Mouse (Mus musculus) spleen, postnatal 36 days (tissue): Measurements from ENCODE around the gene Cfap43.
A peak's percentile ranks its signal among the peaks of the same experiment; 100 is the strongest.

ENCODE experiments used
- DNase-seq, 2 experiments: peaks; one replicate each; pipeline ENCODE4 v3.0.0; 2022; ENCODE audit warnings: low spot score in 2 of 2, mixed read lengths in 1 of 2

The Cfap43 gene

DNA sequence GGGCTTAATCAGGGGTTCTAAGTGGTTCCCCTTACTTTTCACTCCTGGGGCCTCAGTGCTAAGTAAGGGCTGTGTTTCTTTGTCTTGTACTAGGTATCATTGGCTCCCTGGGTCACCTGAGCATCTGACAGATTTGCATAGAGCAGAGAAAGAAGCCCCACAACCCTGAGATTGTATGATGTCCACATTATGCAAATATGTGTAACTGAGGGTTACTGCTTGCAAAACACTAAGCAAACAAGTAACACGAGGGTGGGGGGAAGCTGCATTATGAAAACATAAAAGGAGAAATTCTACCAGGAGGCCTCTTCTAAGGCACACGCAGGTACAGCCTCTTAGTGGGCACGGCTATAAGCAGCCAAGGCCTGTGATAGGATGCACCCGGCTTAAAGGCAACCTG lies 3.8 kb downstream of the Cfap43 start:
- peak; percentile 24 to 39 for DNase-seq

- no peak for DNase-seq
Observed at GRCm38 (mm10) chr19:47914191-47914590, 4.9 kb downstream of the Cfap43 start.

DNA sequence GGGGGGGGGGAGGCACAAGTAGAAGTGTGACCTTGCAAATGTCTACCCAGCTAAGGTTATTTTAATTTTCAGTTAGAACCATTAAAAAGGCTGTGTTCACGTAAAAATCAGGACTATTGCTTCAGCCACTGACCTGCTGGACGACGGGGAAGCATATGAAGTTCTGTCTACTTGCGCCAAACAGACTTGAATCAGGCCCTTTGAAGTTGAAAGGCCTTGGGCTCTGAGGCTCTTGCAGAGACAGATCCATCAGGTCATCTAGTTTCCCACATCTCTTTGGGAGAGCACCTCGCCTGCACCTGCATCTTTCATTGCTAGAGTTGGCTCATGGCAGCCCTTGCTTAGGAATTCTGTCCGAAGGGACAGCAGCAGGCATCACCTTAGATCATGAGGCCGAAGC lies 5.7 kb downstream of the Cfap43 start:
- DNase-seq: no peak

DNA sequence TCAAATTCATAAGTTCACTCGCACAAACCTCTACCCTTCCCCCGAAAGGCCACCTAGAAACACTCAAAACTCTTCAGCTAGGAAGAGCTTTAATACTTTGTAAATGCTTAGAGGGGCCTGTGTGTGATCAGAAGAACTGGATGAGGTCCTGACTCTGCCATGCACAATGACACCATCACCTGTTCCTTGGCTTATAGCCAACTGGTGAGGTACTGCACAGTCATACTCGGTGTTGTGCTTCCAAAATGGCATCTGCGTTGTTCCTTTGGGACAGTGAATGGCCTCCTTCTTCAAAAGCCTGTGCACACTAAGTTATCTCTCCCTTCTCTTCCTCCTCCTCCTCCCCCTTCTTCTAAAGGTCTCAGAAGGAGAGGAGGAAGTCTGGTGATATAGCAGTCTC lies 8.3 kb downstream of the Cfap43 start:
- no peak for DNase-seq

- peak; percentile 51 to 59 for DNase-seq
Observed at GRCm38 (mm10) chr19:47910117-47910618, 8.9 kb downstream of the Cfap43 start.

- DNase-seq: peak; percentile 33 to 36
Observed at GRCm38 (mm10) chr19:47909387-47910116, 9.5 kb downstream of the Cfap43 start.

DNA sequence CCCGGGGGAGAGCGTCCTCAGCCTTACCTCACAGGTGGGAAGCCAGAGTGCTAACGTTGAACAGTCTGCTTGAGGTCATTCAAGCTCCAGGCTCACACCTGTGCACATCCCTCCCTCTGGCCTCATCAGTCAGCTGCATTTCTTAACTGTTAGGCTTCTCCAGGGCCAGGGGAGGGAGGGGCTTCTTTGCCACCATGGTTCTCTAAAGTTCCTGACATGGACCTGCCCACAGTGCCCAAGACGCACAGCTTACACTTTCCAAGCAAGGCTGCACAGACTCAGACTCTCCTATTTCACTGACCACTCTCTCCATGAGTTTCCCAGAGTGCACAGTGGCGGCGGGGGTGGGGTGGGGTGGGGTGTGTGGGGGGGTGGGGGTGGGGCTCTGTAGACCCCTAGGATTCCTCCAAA lies 10.1 kb downstream of the Cfap43 start:
- DNase-seq: no peak

- no peak for DNase-seq
Observed at GRCm38 (mm10) chr19:47907596-47907995, 11.5 kb downstream of the Cfap43 start.

DNA sequence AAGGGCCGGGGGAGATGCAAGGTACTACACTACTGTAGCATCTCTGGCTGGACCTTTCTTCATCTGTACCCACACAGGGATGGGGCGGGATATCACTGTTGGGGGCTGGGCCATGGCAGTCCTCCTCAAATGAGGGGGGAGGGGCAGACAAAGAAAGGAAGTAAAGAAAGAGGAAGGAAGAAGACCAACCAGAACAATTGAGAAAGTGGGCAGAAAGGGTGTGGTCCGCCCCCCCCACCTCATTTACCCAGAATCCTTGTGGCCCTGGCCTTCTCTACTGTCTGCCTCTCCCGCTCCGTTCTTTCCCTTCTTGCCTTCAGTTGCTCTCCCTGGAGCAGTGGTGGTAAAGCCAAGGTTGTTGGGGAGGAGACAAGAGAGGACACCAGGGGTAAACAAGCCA lies 13.5 kb downstream of the Cfap43 start:
- peak; percentile 54 to 75 for DNase-seq

DNA sequence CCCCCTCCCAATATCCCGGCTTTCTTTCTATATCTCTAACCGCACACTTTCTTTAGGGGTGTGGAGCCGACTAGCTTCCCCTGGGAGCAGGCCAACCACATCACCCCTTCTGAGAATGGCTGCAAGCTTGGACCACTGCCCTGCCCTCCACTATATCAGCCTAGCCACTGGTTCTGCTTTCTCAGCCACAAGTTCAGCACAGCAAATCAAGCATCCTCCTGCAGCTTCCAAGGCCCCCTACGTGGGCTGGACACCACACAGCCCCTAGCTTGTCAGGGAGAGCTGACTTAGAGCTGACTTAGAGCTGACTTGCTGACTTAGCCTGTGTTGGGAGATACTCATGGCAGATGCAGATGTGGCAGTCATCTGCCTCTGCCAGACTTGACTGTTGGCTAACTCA lies 14.0 kb downstream of the Cfap43 start:
- no peak for DNase-seq

GRCm38 (mm10) chr19:47903679-47904078 lies 15.4 kb downstream of the Cfap43 start:
- DNase-seq: no peak

- no peak for DNase-seq
Observed at GRCm38 (mm10) chr19:47902316-47903201, 16.5 kb downstream of the Cfap43 start.

DNA sequence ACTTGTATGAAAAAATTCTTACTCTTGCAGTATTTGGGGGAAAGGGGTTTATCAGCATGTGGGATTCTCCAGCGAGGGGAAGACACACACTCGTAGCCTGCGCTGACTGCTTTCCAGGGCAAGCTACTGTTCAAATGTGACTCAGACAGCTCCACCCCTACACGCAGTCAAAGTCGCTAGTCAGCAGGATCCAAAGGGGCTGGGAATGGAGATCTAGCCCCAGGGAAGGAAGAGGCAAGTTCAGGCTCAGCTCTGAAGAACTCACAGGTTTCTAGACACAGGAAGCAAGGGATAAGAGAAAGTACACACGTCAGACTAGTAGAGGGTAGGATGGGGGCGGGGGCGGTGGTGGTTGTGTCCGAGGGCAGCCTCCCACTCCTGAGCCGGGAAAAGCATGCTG lies 18.5 kb downstream of the Cfap43 start:
- no peak for DNase-seq

GRCm38 (mm10) chr19:47900012-47900411 lies 19.1 kb downstream of the Cfap43 start:
- DNase-seq: no peak

DNA sequence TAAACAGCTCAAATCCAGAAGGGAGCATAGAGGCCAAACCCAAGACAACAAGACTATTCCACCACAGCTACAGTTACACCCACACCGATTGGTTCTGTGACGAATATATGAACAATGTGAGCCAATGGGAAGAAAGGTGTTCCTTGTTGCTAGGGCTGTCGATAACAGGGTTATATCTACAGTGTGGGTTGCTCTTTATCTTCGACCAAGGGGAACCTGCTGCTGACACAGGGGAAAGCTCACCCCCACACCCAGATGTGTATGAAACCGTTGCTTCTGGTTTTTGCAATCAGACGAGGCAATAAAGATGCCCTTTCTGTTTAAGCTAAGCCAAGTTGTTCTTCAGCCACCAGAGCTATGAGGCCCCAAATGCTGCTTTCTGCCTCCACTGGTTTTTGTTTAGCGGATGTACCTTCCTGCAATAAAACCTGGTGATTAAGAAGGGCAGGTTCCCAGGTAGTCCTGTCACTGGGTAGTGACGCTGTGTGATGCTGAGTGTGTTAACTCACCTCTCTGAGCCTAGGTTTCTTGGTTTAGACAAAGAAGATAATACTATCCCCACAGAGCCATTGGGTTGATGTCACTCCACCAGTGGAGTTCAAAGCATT lies 20.5 kb downstream of the Cfap43 start:
- DNase-seq: no peak

- DNase-seq: no peak
Observed at GRCm38 (mm10) chr19:47893092-47893491, 26.0 kb downstream of the Cfap43 start.

GRCm38 (mm10) chr19:47891562-47892312 lies 27.4 kb downstream of the Cfap43 start:
- DNase-seq: no peak

DNA sequence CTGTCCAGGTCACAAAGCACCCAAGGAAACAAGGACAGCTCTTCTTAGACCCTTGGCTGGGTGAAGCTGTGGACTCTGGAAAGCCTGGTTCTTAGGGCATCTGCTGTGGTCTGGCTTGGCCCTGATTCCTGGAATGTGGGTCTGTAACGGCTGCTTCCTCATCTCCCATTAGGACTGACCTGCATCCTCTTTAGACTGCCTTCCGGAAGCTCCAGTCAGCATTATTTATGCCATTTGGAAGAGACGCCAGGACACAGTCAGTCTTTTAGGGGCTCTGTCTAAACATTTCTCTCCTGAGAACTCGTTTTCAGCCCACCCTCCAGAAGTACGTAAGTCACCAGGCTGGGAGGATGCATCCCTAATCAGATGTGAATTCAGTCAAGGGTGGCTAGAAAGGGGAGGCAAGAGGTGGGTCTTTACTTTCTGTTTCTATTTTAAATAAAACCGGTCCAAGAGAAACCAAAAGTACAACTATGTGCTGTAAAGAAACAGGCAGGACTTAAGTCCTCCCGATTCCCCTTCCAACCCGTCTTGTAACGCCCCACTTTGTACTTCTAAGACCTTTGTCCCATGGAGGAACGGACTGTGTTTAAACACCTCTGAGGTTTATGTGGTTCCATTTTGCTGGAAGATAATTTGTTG lies 28.5 kb downstream of the Cfap43 start:
- peak in 1 of 2 experiments; percentile 26 for DNase-seq

- peak; percentile 86 to 87 for DNase-seq
Observed at GRCm38 (mm10) chr19:47888037-47888436, 31.1 kb downstream of the Cfap43 start.

DNA sequence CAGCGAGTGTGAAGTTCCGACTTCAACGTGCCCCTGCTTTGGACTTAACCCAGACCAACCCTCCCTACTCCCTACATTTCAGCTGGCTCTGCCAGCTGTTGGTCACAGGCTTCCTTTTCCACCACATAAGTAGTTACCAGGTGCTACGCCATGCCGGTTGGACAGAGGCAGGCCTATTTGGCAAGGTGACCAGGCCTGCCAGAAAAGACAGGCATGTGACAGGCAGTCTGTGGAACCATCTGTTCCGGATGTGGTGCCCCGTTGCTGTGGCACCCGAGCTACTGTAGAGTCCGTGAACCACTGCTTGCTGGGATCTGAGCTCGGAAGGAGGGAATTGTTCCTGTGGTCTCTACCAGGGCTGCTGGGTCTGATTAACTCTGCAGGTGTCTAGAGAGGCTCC lies 31.7 kb downstream of the Cfap43 start:
- peak; percentile 71 to 72 for DNase-seq

- no peak for DNase-seq
Observed at GRCm38 (mm10) chr19:47886617-47887016, 32.5 kb downstream of the Cfap43 start.
